Mouse (Mus musculus) hindbrain, embryonic 16.5 days (tissue): ENCODE data around the gene Vti1a. TPM values are rescaled to one million over a fixed set of nuclear protein-coding genes. Genes with fewer than 3 reads are reported as not detected.
A peak's percentile ranks its signal among the peaks of the same experiment; 100 is the strongest.

Source experiments
- ATAC-seq: fragments of 200-750 bp; cut with Nextera tagmentation; 2 replicates; pipeline ENCODE4 v1.8.0; 2017; ENCODE audit warnings: moderate TSS enrichment, moderate library complexity
- H3K27ac ChIP-seq: fragments of 300-500 bp; sonication (generic); 2 replicates; pipeline ENCODE4 v1.5.1; 2014; ENCODE audit warnings: low read depth, mild to moderate bottlenecking, control low read depth, low read length, moderate library complexity
- H3K27me3 ChIP-seq: fragments of 300-500 bp; sonication (generic); replicated peaks from 2 replicates; pipeline ENCODE4 v1.6.1; 2014; ENCODE audit warnings: low read length; ENCODE audit not compliant: control insufficient read depth, insufficient read depth
- H3K36me3 ChIP-seq: fragments of 300-500 bp; sonication (generic); 2 replicates; pipeline ENCODE4 v1.6.1; 2014; ENCODE audit warnings: mild to moderate bottlenecking, low read length, moderate library complexity, mixed read lengths; ENCODE audit not compliant: control insufficient read depth, insufficient read depth
- H3K4me1 ChIP-seq: fragments of 300-500 bp; sonication (generic); 2 replicates; pipeline ENCODE4 v1.6.1; 2014; ENCODE audit warnings: low read depth, low read length; ENCODE audit not compliant: control insufficient read depth, insufficient read depth
- H3K4me2 ChIP-seq: fragments of 300-500 bp; sonication (generic); 2 replicates; pipeline ENCODE4 v1.6.1; 2014; ENCODE audit warnings: mild to moderate bottlenecking, low read length, control low read depth, moderate library complexity
- H3K4me3 ChIP-seq: fragments of 300-500 bp; sonication (generic); 2 replicates; pipeline ENCODE4 v1.5.1; 2014; ENCODE audit warnings: mild to moderate bottlenecking, low read length, control low read depth, moderate library complexity
- H3K9ac ChIP-seq: fragments of 300-500 bp; sonication (generic); 2 replicates; pipeline ENCODE4 v1.6.1; 2014; ENCODE audit warnings: low read depth, mild to moderate bottlenecking, control low read depth, low read length, moderate library complexity
- H3K9me3 ChIP-seq: fragments of 300-500 bp; sonication (generic); 2 replicates; pipeline ENCODE4 v1.6.1; 2014; ENCODE audit warnings: mild to moderate bottlenecking, low read length, moderate library complexity; ENCODE audit not compliant: control insufficient read depth
- WGBS: fragments of 180-500 bp; shearing (Covaris S2); extraction: QIAGEN DNeasy Blood & Tissue Kit; methylation state at CpG from one replicate; pipeline ENCODE4 v1.1.7; 2014; 5-methylcytosine and 5-hydroxymethylcytosine counted together
- polyA plus RNA-seq: library from polyadenylated mRNA; unstranded; fragments of >200 nt; fragmentation: Nextera tagmentation; extraction: Ambion mirVana; gene quantifications from 2 replicates; pipeline ENCODE4 v1.2.1, GENCODE M21; 2015

The Vti1a gene
- polyA plus RNA-seq, 1 experiment from 2014 or later = 37.1 TPM

DNA sequence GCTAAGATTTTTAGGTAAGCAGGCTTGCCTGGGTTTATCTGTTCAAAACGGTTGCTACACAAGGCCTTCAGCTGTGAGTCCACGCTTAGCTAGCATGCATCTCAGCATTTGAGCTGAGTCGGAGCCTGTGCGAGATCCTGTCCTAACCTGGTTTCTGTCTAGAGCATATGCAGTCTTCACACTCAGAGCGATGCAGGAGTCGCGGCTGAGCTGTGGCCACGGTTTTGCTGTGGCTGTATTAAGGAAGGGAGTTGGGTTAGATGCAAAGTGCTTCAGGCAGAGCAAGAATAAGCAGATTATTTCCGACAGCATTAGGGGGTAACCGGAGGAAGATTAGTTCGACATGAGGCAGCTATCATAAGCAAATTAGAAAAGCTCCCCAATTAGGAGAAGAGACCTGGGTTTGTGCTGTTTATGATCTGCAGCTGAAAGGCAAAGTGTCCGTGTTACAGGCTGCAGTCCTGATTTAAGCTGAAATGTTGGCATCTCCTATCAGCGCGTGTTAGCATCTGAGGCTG, 292.8 kb downstream of the Vti1a start:
- 73% methylated on average over 14 of the region's 14 CpGs for WGBS
- H3K27me3 ChIP-seq = no peaks in the 10 kb centered on the region
- H3K27ac ChIP-seq = no peak overlapping the region
- H3K9me3 ChIP-seq = no peaks in the 10 kb centered on the region
- no peak for ATAC-seq
- H3K4me2 ChIP-seq = no peak overlapping the region
- no peaks in the 10 kb centered on the region for H3K36me3 ChIP-seq
- no peak overlapping the region for H3K9ac ChIP-seq
- H3K4me1 ChIP-seq = no peaks in the 10 kb centered on the region
- no peak overlapping the region for H3K4me3 ChIP-seq

DNA sequence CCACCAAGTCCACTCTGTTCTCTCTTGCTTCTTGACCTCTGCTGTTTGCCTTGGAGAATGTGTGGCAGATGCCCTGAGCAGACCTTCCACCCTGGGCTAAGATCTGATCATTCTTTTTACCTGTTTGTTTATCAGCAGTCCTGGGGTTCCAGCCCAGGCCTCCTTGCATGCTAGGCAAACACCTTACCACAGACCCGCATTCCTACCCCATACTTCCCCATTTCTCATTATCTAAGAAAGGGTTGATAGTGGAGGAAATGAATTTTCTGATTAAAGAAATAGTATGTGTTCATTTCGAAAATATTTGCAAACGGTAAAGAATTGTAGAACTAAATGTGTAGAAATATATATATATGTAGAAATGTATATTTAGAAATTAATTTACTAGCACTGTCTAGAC, 293.7 kb downstream of the Vti1a start:
- Histone ChIP-seq H3K27me3 (no peaks in the 10 kb centered on the region), H3K9me3 (no peaks in the 10 kb centered on the region), H3K9ac (no peak overlapping the region), H3K27ac (no peak overlapping the region), H3K4me2 (no peak overlapping the region), H3K4me1 (no peaks in the 10 kb centered on the region), H3K36me3 (no peaks in the 10 kb centered on the region), H3K4me3 (no peak overlapping the region)
- WGBS = 88% methylated on average over 3 of the region's 3 CpGs
- ATAC-seq = no peak

DNA sequence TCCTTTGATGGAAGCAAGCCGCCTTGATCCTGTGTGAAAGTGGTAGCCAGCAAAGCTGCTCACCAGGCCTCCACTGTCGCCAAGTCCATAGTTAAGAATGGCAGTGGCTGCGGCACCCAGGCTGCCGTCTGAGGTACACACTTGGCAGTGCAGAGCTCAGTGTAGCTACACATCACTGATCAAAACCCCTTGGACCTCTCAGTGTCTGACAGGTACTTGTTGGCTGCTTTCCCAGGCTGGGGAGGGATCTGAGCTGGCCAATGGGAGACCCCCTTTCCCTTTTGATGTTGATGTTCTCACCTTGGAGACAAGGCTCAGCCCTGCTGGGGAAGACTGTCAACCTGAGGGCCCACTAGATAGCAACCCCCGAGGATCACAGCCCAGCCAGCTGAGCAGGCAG, 299.6 kb downstream of the Vti1a start:
- H3K4me1 ChIP-seq = peaks cover 5% of the 10 kb centered on the region
- H3K4me2 ChIP-seq = no peak overlapping the region
- no peak overlapping the region for H3K27ac ChIP-seq
- H3K9ac ChIP-seq = no peak overlapping the region
- WGBS = 78% methylated on average over 5 of the region's 5 CpGs
- H3K36me3 ChIP-seq = no peaks in the 10 kb centered on the region
- no peaks in the 10 kb centered on the region for H3K9me3 ChIP-seq
- H3K4me3 ChIP-seq = no peak overlapping the region
- no peaks in the 10 kb centered on the region for H3K27me3 ChIP-seq
- no peak for ATAC-seq

GRCm38 (mm10) chr19:55616276-55616675, 300.2 kb downstream of the Vti1a start:
- ATAC-seq = no peak
- H3K4me2 ChIP-seq = no peak overlapping the region
- H3K4me3 ChIP-seq = no peak overlapping the region
- no peak overlapping the region for H3K27ac ChIP-seq
- peaks cover 8% of the 10 kb centered on the region for H3K4me1 ChIP-seq
- H3K9ac ChIP-seq = no peak overlapping the region
- H3K27me3 ChIP-seq = no peaks in the 10 kb centered on the region
- H3K9me3 ChIP-seq = no peaks in the 10 kb centered on the region
- 84% methylated on average over 7 of the region's 7 CpGs for WGBS
- H3K36me3 ChIP-seq = no peaks in the 10 kb centered on the region

DNA sequence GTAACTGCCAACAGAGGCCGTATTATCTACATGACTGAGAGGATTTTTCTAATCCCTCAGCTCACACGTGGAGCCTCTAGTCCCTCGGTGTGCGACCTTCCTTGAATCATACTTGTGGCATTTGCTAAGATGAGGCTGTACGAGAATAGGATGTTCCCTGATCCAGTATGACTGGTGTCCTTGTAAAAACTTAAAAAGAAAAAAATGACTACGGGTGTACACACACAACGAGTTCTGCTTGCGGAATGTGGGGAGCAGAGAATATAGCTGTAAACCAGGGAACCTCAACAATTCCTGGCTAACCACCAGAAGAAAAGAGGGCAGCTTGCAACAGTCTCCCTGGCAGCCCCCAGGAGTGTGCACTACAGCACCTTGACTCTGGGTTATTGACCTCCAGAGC, 300.8 kb downstream of the Vti1a start:
- WGBS = 89% methylated on average over 8 of the region's 8 CpGs
- Histone ChIP-seq H3K9me3 (no peaks in the 10 kb centered on the region), H3K4me1 (peaks cover 9% of the 10 kb centered on the region), H3K4me2 (no peak overlapping the region), H3K36me3 (no peaks in the 10 kb centered on the region), H3K27me3 (no peaks in the 10 kb centered on the region), H3K27ac (no peak overlapping the region), H3K4me3 (no peak overlapping the region), H3K9ac (no peak overlapping the region)
- no peak for ATAC-seq

DNA sequence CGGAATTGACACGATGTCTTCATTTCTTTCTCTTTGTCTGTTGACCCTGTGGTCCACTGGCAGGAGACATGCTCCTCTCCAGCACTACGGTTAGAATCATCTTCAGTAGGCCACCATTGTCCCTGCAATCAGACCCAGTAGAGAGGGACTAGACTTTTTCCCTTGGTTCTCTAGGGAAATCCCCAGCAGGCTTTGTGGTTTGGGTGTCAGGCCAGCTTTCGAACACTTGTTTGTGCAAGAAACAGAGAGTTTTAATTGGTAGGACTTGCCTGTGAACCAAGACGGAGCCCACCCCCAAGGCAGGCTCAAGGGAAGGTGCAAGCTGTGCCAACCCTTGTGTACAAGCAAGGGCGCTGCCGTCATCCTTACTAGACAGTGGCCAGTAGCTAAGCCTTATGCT, 302.5 kb downstream of the Vti1a start:
- WGBS = 96% methylated on average over 7 of the region's 7 CpGs
- H3K4me1 ChIP-seq = peaks cover 9% of the 10 kb centered on the region
- no peak overlapping the region for H3K4me2 ChIP-seq
- H3K9me3 ChIP-seq = no peaks in the 10 kb centered on the region
- H3K27me3 ChIP-seq = no peaks in the 10 kb centered on the region
- H3K36me3 ChIP-seq = no peaks in the 10 kb centered on the region
- ATAC-seq = no peak
- H3K9ac ChIP-seq = no peak overlapping the region
- H3K27ac ChIP-seq = no peak overlapping the region
- H3K4me3 ChIP-seq = no peak overlapping the region

DNA sequence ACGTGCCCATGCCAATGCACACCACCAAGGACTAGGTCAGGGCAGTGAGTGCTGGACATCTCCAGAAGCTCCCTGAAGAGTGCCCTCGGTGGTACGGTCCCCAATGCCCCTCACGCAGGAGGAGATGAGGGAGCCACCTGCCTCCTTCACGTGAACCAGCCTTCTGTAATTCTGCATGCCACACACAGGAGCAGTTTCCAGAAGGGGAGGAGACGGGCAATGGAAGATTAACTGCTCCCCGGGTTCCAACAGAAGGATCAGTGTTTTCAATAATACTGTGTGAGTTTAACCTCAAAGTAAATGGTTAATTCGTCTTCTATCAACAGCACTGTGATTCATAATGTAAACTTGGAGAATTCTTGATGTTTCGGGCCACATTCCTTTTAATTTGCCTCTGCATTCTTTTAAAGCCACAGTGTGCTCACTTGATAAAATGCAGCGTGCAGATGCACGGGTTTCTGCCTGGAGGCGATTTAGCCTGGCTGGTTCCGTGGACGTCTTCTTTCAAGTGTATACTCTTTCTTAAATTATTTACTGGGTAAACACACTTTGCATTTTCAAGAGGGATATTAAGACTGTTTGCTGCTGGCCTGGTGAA, 304.4 kb downstream of the Vti1a start:
- Histone ChIP-seq H3K4me3 (no peak overlapping the region), H3K36me3 (no peaks in the 10 kb centered on the region), H3K9me3 (no peaks in the 10 kb centered on the region), H3K4me2 (no peak overlapping the region), H3K9ac (no peak overlapping the region), H3K27me3 (no peaks in the 10 kb centered on the region), H3K4me1 (peaks cover 9% of the 10 kb centered on the region), H3K27ac (no peak overlapping the region)
- WGBS = 49% methylated on average over 14 of the region's 14 CpGs
- no peak for ATAC-seq

GRCm38 (mm10) chr19:55621011-55621625, 305.0 kb downstream of the Vti1a start:
- peak; percentile 57; the same call in 1 of the 2 replicates for ATAC-seq
- Histone ChIP-seq H3K4me3 (no peak overlapping the region), H3K27ac (no peak overlapping the region), H3K36me3 (no peaks in the 10 kb centered on the region), H3K4me2 (no peak overlapping the region), H3K27me3 (no peaks in the 10 kb centered on the region), H3K9me3 (no peaks in the 10 kb centered on the region), H3K4me1 (peaks cover 9% of the 10 kb centered on the region), H3K9ac (no peak overlapping the region)
- 71% methylated on average over 12 of the region's 12 CpGs for WGBS

- no peak overlapping the region for H3K4me3 ChIP-seq
- H3K4me1 ChIP-seq = peaks cover 13% of the 10 kb centered on the region
- no peak for ATAC-seq
- H3K9me3 ChIP-seq = no peaks in the 10 kb centered on the region
- H3K27ac ChIP-seq = no peak overlapping the region
- no peak overlapping the region for H3K9ac ChIP-seq
- WGBS = 66% methylated on average over 18 of the region's 18 CpGs
- no peaks in the 10 kb centered on the region for H3K36me3 ChIP-seq
- H3K4me2 ChIP-seq = no peak overlapping the region
- no peaks in the 10 kb centered on the region for H3K27me3 ChIP-seq
Observed at GRCm38 (mm10) chr19:55622821-55623220, 306.7 kb downstream of the Vti1a start.
